Mouse (Mus musculus) CH12.LX (cell line): ENCODE data around the gene Dnase1l3.

Experiments
- CHD2 ChIP-seq: IDR thresholded peaks from 2 replicates; pipeline ENCODE4 v1.6.1; 2011; ENCODE audit warnings: low read length, improper control_type of control experiment
- CTCF ChIP-seq, 2 experiments: IDR thresholded peaks in 1 of 2; conservative IDR thresholded peaks in 1 of 2; 2 replicates each; pipeline ENCODE4 v1.5.1; 2011 to 2012; ENCODE audit warnings: low read depth in 2 of 2, low read length in 2 of 2, improper control_type of control experiment in 1 of 2, inconsistent platforms in 1 of 2, mild to moderate bottlenecking in 1 of 2, moderate library complexity in 1 of 2
- E2F4 ChIP-seq: IDR thresholded peaks from 2 replicates; pipeline ENCODE4 v1.6.1; 2011; ENCODE audit warnings: low read depth, low read length, improper control_type of control experiment; ENCODE audit not compliant: insufficient replicate concordance
- ETS1 ChIP-seq: conservative IDR thresholded peaks from 2 replicates; pipeline ENCODE4 v1.6.1; 2012; ENCODE audit warnings: low read depth, mild to moderate bottlenecking, inconsistent platforms, low read length, improper control_type of control experiment, moderate library complexity
- MAX ChIP-seq: IDR thresholded peaks from 2 replicates; pipeline ENCODE4 v1.6.1; 2011; ENCODE audit warnings: low read length, improper control_type of control experiment
- MYC ChIP-seq: IDR thresholded peaks from 2 replicates; pipeline ENCODE4 v1.6.1; 2011; ENCODE audit warnings: low read depth, mild to moderate bottlenecking, improper control_type of control experiment, low read length
- ZNF384 ChIP-seq: IDR thresholded peaks from 2 replicates; pipeline ENCODE4 v1.6.1; 2012; ENCODE audit warnings: low read depth, low read length, improper control_type of control experiment, inconsistent platforms

- TF ChIP-seq MAX (no peak), CHD2 (no peak), E2F4 (no peak), ETS1 (no peak), CTCF (conservative IDR thresholded peaks at IDR 0.05 in 1 of 2, IDR thresholded peaks at IDR 0.05 in 1 of 2; ENCODE audit: low read depth in 2 of 2, low read length in 2 of 2) (no peak), ZNF384 (no peak), MYC (no peak)
Observed at GRCm38 (mm10) chr14:8036406-8036805, 42.0 kb upstream of the Dnase1l3 start.
